Mouse (Mus musculus) liver, embryonic 11.5 days (tissue): ENCODE measurements around the gene Zfp422. TPM values are rescaled to one million over a fixed set of nuclear protein-coding genes. Genes with fewer than 3 reads are reported as not detected.

ENCODE experiments used
- ATAC-seq: fragments of 200-750 bp; cut with Nextera tagmentation; replicated peaks from 2 replicates; pipeline ENCODE4 v1.8.0; 2017; ENCODE audit warnings: moderate number of reproducible peaks, mild to moderate bottlenecking, moderate TSS enrichment, moderate library complexity; ENCODE audit not compliant: low FRiP score
- DNase-seq: peaks from one replicate; pipeline ENCODE4 v3.0.0-alpha.2; 2017; ENCODE audit warnings: low spot score
- H3K27ac ChIP-seq: fragments of 300-500 bp; sonication (generic); 2 replicates; pipeline ENCODE4 v1.5.1; 2014; ENCODE audit warnings: mild to moderate bottlenecking, low read depth, low read length, control low read depth
- H3K27me3 ChIP-seq: fragments of 300-500 bp; sonication (generic); replicated peaks from 2 replicates; pipeline ENCODE4 v1.6.1; 2014; ENCODE audit warnings: low read length, mixed read lengths; ENCODE audit not compliant: control insufficient read depth, insufficient read depth
- H3K36me3 ChIP-seq: fragments of 300-500 bp; sonication (generic); 2 replicates; pipeline ENCODE4 v1.6.1; 2014; ENCODE audit warnings: mild to moderate bottlenecking, low read length, moderate library complexity, mixed read lengths; ENCODE audit not compliant: control insufficient read depth, insufficient read depth
- H3K4me1 ChIP-seq: fragments of 300-500 bp; sonication (generic); replicated peaks from 2 replicates; pipeline ENCODE4 v1.6.1; 2014; ENCODE audit warnings: low read length, mixed read lengths; ENCODE audit not compliant: control insufficient read depth, insufficient read depth
- H3K4me2 ChIP-seq: fragments of 300-500 bp; sonication (generic); 2 replicates; pipeline ENCODE4 v1.6.1; 2014; ENCODE audit warnings: mild to moderate bottlenecking, control low read depth, moderate library complexity
- H3K4me3 ChIP-seq: fragments of 300-500 bp; sonication (generic); 2 replicates; pipeline ENCODE4 v1.5.1; 2014; ENCODE audit warnings: low read depth, low read length, control low read depth
- H3K9ac ChIP-seq: fragments of 300-500 bp; sonication (generic); 2 replicates; pipeline ENCODE4 v1.6.1; 2014; ENCODE audit warnings: low read depth, low read length, control low read depth
- H3K9me3 ChIP-seq: fragments of 300-500 bp; sonication (generic); 2 replicates; pipeline ENCODE4 v1.6.1; 2016; ENCODE audit warnings: low read length, inconsistent platforms, mixed read lengths; ENCODE audit not compliant: control insufficient read depth
- WGBS: fragments of 180-500 bp; shearing (Covaris S2); extraction: QIAGEN DNeasy Blood & Tissue Kit; methylation state at CpG from one replicate; pipeline ENCODE4 v1.1.7; 2014; 5-methylcytosine and 5-hydroxymethylcytosine counted together
- polyA plus RNA-seq: library from polyadenylated mRNA; unstranded; fragments of >200 nt; fragmentation: Nextera tagmentation; extraction: Ambion mirVana; gene quantifications from 2 replicates; pipeline ENCODE4 v1.2.1, GENCODE M21; 2014

Gene Zfp422
- polyA plus RNA-seq, 1 experiment from 2014 or later = 92.5 TPM

DNA sequence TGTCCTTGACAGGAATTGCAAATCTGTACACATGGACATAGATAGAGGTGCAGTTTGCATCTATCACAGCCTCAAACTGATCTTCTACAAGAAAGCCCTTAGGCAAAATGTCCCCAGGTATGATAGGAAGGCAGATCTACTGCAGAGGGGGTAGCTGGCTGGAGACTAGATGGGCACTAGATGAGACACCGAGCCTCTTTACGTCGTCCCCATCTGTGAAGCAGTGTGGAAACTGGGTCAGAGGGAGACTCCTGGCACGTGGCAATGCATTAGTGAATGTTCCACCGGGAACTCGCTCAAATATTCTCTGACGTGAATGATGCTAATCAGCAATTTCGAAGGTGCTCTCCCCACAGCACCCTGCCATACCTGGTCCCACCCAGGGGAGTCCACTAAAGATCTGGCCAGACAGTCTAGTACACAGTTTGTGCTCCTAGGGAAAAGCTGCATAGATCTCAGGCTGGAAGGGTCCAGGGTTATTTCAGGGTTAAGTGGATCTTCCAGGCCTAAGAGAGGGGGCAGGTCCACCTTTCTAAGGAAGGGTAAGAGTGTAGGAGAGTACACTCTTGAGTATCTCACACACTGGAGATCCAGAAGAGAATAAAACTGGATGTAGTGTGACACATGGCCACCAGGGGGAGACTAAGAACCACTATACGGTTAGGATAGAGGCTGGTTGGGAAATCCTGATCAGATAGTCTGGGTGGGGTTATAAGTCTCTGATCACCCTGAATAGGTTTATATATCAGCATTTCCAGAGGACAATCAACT is 25.1 kb upstream of the Zfp422 start:
- no peak for DNase-seq
- H3K36me3 ChIP-seq = no peaks in the 10 kb centered on the region
- H3K9ac ChIP-seq = no peak overlapping the region
- no peaks in the 10 kb centered on the region; the same call in none of the 2 replicates for H3K4me1 ChIP-seq
- H3K4me2 ChIP-seq = no peak overlapping the region
- ATAC-seq = peak; percentile 35; the same call in 1 of the 2 replicates
- 60% methylated on average over 9 of the region's 9 CpGs for WGBS
- H3K9me3 ChIP-seq = no peaks in the 10 kb centered on the region
- no peak overlapping the region for H3K27ac ChIP-seq
- no peak overlapping the region for H3K4me3 ChIP-seq
- H3K27me3 ChIP-seq = no peaks in the 10 kb centered on the region

DNA sequence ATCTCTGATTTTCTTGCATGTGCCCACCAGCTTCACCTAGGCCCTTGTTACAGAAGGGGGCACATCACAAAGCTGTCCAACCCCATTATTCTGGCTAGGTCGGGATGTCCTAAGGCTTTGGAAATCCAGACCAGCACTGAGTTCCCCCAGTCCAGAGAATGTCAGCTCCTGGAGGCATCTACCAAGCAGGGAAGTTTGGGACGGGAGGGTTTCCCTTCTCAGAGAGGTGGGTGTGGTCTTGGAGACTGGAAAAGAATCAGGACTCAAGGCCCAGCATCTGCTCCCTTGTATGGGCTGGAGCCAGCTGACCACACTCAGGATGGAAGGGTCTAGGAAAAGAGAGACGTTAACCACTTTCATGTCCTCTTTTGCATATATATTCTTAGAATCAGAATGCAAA is 24.4 kb upstream of the Zfp422 start:
- H3K4me3 ChIP-seq = no peak overlapping the region
- no peak overlapping the region for H3K9ac ChIP-seq
- ATAC-seq (no peak), DNase-seq (no peak)
- H3K36me3 ChIP-seq = no peaks in the 10 kb centered on the region
- H3K4me1 ChIP-seq = no peaks in the 10 kb centered on the region; the same call in none of the 2 replicates
- H3K4me2 ChIP-seq = no peak overlapping the region
- 68% methylated on average over 3 of the region's 3 CpGs for WGBS
- H3K27me3 ChIP-seq = no peaks in the 10 kb centered on the region
- no peaks in the 10 kb centered on the region for H3K9me3 ChIP-seq
- H3K27ac ChIP-seq = no peak overlapping the region

DNA sequence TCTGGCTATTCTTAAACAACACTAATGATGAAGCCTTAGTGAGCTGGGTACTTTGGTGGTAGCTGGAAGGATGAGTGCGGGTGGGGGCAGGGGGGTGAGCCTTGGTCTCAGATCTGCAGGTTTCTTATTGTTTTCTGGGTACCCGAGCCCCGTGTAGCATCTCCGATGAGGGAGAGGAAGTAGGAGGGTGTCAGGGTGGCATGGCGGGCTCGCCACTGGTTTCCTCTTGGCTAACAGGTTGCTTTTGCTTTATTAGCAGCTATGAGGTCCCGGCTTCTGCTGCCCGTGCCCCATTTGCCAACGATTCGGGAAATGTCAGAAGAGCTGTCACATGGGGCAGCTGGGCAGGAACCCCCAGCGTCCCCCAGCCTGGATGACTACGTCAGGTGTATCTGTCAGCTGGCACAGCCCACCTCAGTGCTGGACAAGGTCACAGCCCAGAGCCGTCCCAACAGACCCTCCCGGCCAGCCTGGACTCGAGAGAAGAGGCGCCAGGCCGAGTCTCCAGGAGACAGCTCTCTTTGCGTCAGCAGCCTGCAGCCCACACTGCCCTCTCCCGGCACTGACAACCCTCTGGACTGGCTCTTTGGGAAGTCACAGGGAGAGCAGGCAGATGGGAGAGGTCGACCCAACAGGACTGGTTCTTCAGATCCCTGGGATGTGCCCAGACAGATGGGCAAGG is 22.8 kb upstream of the Zfp422 start:
- Histone ChIP-seq H3K4me1 (no peaks in the 10 kb centered on the region; the same call in none of the 2 replicates), H3K9me3 (no peaks in the 10 kb centered on the region), H3K27ac (no peak overlapping the region), H3K9ac (no peak overlapping the region), H3K4me2 (no peak overlapping the region), H3K4me3 (no peak overlapping the region), H3K27me3 (no peaks in the 10 kb centered on the region), H3K36me3 (no peaks in the 10 kb centered on the region)
- ATAC-seq = no peak
- no peak for DNase-seq
- 58% methylated on average over 20 of the region's 20 CpGs for WGBS

DNA sequence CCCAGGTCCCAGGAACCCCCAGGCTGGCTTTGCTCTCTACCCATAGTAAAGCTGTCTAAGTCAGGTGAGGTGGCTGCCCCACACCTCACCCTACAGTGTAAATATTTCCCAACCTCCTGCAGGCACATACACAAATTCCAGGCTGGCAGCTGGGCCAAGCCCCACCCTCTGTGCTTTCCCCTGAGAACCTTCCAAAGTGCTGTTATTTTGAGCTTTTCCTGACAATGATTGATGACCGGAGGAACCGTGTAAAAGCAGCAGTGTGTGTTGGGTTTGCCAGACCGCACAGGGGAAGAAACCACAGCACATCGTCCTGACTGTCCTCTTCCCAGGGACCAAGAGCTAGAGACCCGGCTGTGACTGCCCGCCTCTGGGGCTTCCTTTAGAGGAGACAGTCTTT is 21.6 kb upstream of the Zfp422 start, which contains the start of gene Depp1:
TSS of gene Depp1 (plus strand) at position 204 of the 400 bp plus-strand sequence.
- peak within 1 kb of the TSS; percentile 15; the same call in 1 of the 2 replicates for H3K4me3 ChIP-seq
- H3K36me3 ChIP-seq = no peaks in the 10 kb centered on the region
- DNase-seq (no peak), ATAC-seq (peak; percentile 60)
- peak within 1 kb of the TSS; percentile 48; the same call in 1 of the 2 replicates for H3K27ac ChIP-seq
- no peaks in the 10 kb centered on the region for H3K9me3 ChIP-seq
- 19% methylated on average over 6 of the region's 6 CpGs for WGBS
- H3K27me3 ChIP-seq = no peaks in the 10 kb centered on the region
- H3K4me1 ChIP-seq = no peaks in the 10 kb centered on the region; the same call in none of the 2 replicates
- peak within 1 kb of the TSS; percentile 27; the same call in 1 of the 2 replicates for H3K4me2 ChIP-seq
- H3K9ac ChIP-seq = no peak within 1 kb of the TSS

DNA sequence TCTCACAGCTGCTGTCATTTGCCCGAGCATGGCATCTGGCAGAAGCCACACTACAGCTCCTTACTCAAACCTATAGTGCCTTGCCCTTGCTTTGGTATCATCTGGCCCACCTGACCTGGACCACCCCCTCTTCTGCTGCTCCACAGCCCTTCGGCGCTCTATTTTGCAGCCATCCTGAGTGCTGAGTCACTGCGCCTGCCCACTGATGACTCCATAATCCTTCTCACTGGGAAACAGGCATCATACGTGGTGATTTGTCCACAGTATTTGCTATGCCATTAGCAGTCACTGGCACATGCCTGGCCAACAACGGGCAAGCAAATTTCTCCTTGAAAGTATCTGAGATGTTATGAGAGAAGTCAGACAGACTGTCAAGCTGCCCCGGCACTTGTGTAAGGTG is 21.0 kb upstream of the Zfp422 start:
- 55% methylated on average over 7 of the region's 7 CpGs for WGBS
- DNase-seq = no peak
- Histone ChIP-seq H3K4me1 (no peaks in the 10 kb centered on the region; the same call in none of the 2 replicates), H3K27ac (no peak overlapping the region), H3K36me3 (no peaks in the 10 kb centered on the region), H3K4me2 (no peak overlapping the region), H3K4me3 (no peak overlapping the region), H3K9me3 (no peaks in the 10 kb centered on the region), H3K27me3 (no peaks in the 10 kb centered on the region), H3K9ac (no peak overlapping the region)
- ATAC-seq = 0 out of 2 replicates have a peak, but pooled peaks have one; percentile 22

DNA sequence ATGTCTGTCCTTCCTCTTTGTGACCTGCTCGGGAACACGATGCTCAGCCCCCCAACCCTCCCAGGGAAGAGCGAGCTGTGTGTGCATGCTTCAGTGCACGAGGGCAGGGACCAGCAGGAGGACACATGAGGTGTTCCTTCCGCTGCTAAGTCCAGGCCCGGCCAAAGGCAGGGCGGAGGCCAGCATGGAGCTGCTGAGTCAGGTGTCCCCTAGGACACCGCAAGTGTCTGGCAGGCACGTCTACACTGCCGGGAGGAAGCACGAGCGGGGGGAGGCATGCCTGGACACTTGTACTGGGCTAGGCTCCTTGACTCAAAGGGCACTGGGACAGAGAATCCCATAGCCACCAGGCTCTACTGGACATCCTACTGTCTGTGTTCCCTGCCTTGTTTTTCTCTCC is 19.0 kb upstream of the Zfp422 start:
- Histone ChIP-seq H3K4me3 (no peak overlapping the region), H3K27ac (no peak overlapping the region), H3K4me2 (no peak overlapping the region), H3K36me3 (no peaks in the 10 kb centered on the region), H3K4me1 (no peaks in the 10 kb centered on the region; the same call in 1 of the 2 replicates), H3K27me3 (no peaks in the 10 kb centered on the region), H3K9me3 (no peaks in the 10 kb centered on the region), H3K9ac (no peak overlapping the region)
- no peak for DNase-seq
- WGBS = 74% methylated on average over 12 of the region's 12 CpGs
- no peak for ATAC-seq

DNA sequence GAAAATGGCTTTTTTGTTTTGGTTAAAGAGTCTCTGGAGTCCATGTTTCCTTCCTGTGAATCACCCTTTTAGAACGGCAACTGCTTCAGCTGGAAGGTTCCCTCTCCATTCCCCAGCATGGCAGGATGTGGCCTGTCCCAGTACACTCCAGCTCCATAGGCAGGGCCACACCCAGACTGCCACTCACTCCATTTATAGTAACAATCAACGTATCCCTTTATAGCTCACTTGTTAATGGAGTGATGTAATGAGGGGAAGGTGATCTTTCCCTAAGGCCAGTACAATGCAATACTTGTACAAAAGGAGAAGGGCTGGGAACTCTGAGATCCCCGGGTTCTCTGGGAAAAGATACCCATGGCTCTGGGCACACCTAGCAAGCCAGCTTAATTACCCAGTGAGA is 15.5 kb upstream of the Zfp422 start:
- no peak overlapping the region for H3K27ac ChIP-seq
- H3K4me1 ChIP-seq = no peaks in the 10 kb centered on the region; the same call in 1 of the 2 replicates
- no peak overlapping the region for H3K4me3 ChIP-seq
- H3K27me3 ChIP-seq = no peaks in the 10 kb centered on the region
- DNase-seq = no peak
- no peak overlapping the region for H3K4me2 ChIP-seq
- ATAC-seq = no peak
- H3K9ac ChIP-seq = no peak overlapping the region
- no peaks in the 10 kb centered on the region for H3K9me3 ChIP-seq
- H3K36me3 ChIP-seq = no peaks in the 10 kb centered on the region
- 63% methylated on average over 3 of the region's 3 CpGs for WGBS

DNA sequence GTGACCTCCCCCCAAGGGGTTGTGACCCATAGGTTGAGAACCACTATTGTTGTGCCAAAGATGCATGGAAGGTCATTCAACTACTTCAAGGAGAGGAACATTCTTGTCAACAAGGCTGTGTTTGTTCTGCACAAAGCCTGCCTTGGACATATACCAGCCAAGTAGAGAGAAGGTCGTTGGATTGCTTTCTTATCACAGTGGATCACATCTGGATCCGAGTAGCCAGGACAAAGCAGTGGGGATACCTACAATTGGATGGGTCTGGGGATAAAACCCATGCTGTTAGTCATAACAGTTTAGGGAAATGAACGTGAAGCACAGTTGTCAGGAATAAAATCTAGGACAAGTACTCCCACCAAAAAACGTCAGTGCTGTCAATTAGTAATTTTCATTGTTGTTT is 15.1 kb upstream of the Zfp422 start:
- no peak overlapping the region for H3K27ac ChIP-seq

More for the DNA sequence above, 15.1 kb upstream of the Zfp422 start:
- DNase-seq (no peak), ATAC-seq (no peak)
- H3K27me3 ChIP-seq = no peaks in the 10 kb centered on the region
- no peak overlapping the region for H3K4me2 ChIP-seq
- H3K9me3 ChIP-seq = no peaks in the 10 kb centered on the region
- 62% methylated on average over 4 of the region's 4 CpGs for WGBS
- H3K4me1 ChIP-seq = no peaks in the 10 kb centered on the region; the same call in 1 of the 2 replicates
- no peak overlapping the region for H3K4me3 ChIP-seq
- H3K9ac ChIP-seq = no peak overlapping the region
- H3K36me3 ChIP-seq = no peaks in the 10 kb centered on the region
